Mouse (Mus musculus): ENCODE data around the gene Stk4.

GRCm38 (mm10) chr2:164054671-164055070, 15.5 kb upstream of the Stk4 start:
- TF ChIP-seq CTCF (IDR thresholded peaks at IDR 0.05; ENCODE audit: control insufficient read depth, insufficient read depth, insufficient replicate concordance, low read depth, low read length) (no peak), POLR2A (IDR thresholded peaks at IDR 0.05; ENCODE audit: control insufficient read depth, low read depth, low read length) (no peak)

All from testis, adult 2 months (tissue).